Mouse (Mus musculus): ENCODE measurements around the gene Dock1. TPM values are rescaled to one million over a fixed set of nuclear protein-coding genes. Genes with fewer than 3 reads are reported as not detected.

Gene Dock1
- polyA plus RNA-seq, 1 experiment from 2014 or later: 5.9 TPM

DNA sequence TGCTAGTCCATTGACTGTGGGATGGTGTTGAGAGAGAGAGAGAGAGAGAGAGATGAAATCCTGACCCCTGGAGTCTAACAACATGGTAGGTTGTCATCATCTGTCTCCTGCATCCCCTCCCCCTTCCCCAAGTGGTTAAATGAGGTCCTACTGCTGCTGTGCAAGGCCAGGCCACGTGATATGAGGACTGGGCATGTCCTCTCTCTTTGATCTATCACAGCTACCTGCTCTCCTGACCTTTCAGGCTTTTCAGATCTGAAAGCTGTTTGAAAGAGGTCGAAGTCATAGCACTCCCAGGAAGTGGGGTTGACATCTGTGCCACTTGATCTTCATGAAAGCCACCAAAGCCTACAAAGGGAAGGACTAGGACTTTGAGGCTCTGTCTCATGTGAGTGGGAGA, 365.2 kb downstream of the Dock1 start:
- no peaks in the 10 kb centered on the region for H3K27me3 ChIP-seq (ENCODE audit: control insufficient read depth, insufficient read depth, low read length)
- ATAC-seq (ENCODE audit: low read depth): no peak
- no peak overlapping the region for H3K4me3 ChIP-seq (ENCODE audit: low read depth, low read length)
- H3K36me3 ChIP-seq (ENCODE audit: control insufficient read depth, insufficient read depth, low read length): no peaks in the 10 kb centered on the region
- H3K4me2 ChIP-seq (ENCODE audit: low read depth, low read length): no peak overlapping the region
- no peak overlapping the region for H3K9ac ChIP-seq (replicated peaks; ENCODE audit: low read depth, low read length)
- WGBS: 68% methylated on average over 2 of the region's 2 CpGs
- no peaks in the 10 kb centered on the region for H3K9me3 ChIP-seq (ENCODE audit: control insufficient read depth, low read length)
- H3K27ac ChIP-seq (ENCODE audit: low read depth, low read length): no peak overlapping the region
- peaks cover 4% of the 10 kb centered on the region; the same call in 1 of the 2 replicates for H3K4me1 ChIP-seq (ENCODE audit: control insufficient read depth, insufficient read depth, low read length)

DNA sequence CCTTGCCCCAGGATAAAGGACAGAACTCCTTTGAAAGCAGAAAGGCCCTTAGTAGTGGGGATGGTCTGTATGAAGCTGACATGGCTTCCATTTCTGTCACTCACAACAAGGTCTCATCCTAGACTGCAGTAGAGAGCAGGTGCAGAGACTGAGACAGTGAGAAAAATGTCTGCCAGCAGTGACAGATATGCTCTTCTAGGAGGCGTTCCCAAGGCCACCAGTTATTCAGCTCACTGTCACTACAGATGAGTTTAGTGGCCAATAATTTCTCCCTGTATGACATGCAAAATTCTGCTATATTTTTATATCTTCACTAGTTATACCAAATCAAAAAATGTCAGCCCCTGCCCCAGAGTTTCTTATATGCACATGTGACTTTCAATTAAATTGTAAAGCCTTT, 368.5 kb downstream of the Dock1 start:
- Histone ChIP-seq H3K27me3 (ENCODE audit: control insufficient read depth, insufficient read depth, low read length) (no peaks in the 10 kb centered on the region), H3K27ac (ENCODE audit: low read depth, low read length) (no peak overlapping the region), H3K4me2 (ENCODE audit: low read depth, low read length) (no peak overlapping the region), H3K9me3 (ENCODE audit: control insufficient read depth, low read length) (no peaks in the 10 kb centered on the region), H3K4me3 (ENCODE audit: low read depth, low read length) (no peak overlapping the region), H3K4me1 (ENCODE audit: control insufficient read depth, insufficient read depth, low read length) (peaks cover 4% of the 10 kb centered on the region; the same call in 1 of the 2 replicates), H3K9ac (replicated peaks; ENCODE audit: low read depth, low read length) (no peak overlapping the region), H3K36me3 (ENCODE audit: control insufficient read depth, insufficient read depth, low read length) (no peaks in the 10 kb centered on the region)
- no peak for ATAC-seq (ENCODE audit: low read depth)
- WGBS: 88% methylated on average over 1 of the region's 1 CpGs

DNA sequence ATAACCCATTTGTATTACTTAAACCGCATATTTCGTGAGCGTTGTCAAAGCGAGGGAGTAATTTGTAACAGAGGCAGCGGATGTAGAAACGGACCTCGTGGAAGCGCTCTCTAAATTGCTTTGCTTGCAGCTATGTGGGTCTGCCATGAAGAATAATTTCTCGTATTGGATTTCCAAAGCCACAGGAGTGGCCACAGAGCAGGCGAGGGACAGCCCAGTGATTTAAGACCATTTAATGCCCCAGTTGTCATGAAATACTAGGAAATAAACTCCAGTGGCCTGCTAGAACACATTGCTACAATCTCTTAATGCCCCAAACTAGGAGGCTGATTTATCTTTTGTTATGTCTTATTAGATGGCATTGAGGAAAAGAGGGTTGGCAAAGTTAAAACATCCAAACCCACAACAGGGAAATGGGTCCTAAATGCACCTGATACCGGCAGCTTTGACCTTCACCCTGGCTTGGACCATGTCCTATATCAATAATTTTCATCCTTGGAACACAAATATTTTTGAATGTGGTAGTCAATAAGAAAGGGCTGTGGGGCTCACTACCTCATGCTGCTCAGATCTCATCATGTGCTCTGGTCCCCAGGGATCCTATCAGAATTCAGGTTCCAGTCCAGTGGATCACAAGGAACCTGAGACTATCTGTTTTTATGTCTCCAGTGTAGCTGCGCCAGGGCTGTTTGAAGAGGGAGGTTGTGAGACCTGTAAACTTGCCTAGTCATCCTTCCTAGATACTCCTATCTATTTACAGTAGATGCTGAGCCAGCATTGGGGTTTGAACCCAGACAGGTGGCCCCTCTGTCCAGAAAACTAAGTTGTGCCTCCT, 373.7 kb downstream of the Dock1 start:
- no peaks in the 10 kb centered on the region for H3K4me1 ChIP-seq (ENCODE audit: control insufficient read depth, insufficient read depth, low read length)
- H3K9ac ChIP-seq (replicated peaks; ENCODE audit: low read depth, low read length): no peak overlapping the region
- H3K27ac ChIP-seq (ENCODE audit: low read depth, low read length): no peak overlapping the region
- no peaks in the 10 kb centered on the region for H3K27me3 ChIP-seq (ENCODE audit: control insufficient read depth, insufficient read depth, low read length)
- no peak overlapping the region for H3K4me2 ChIP-seq (ENCODE audit: low read depth, low read length)
- H3K4me3 ChIP-seq (ENCODE audit: low read depth, low read length): no peak overlapping the region
- no peaks in the 10 kb centered on the region for H3K36me3 ChIP-seq (ENCODE audit: control insufficient read depth, insufficient read depth, low read length)
- no peaks in the 10 kb centered on the region for H3K9me3 ChIP-seq (ENCODE audit: control insufficient read depth, low read length)
- 68% methylated on average over 12 of the region's 12 CpGs for WGBS
- ATAC-seq (ENCODE audit: low read depth): no peak

DNA sequence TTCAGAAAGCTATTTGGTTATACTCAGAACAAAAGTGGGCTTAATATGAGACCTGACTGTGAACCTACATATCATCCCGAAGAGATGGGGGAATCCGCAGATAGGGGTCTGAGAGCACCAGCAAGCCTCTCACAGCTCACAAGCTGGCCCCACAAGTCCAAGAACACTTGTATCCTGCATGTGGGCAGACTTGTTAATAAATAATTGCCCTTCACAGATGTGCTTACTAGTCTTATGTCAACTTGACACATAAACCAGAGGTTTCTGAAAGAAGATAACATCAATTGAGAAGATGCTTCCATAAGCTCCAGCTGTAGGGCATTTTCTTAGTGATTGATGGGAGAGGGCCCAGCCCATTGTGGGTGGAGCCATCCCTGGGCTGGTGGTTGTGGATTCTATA, 379.0 kb downstream of the Dock1 start:
- ATAC-seq (ENCODE audit: low read depth): no peak
- H3K9me3 ChIP-seq (ENCODE audit: control insufficient read depth, low read length): no peaks in the 10 kb centered on the region
- no peaks in the 10 kb centered on the region for H3K4me1 ChIP-seq (ENCODE audit: control insufficient read depth, insufficient read depth, low read length)
- WGBS: 87% methylated on average over 2 of the region's 2 CpGs
- no peak overlapping the region for H3K4me3 ChIP-seq (ENCODE audit: low read depth, low read length)
- no peak overlapping the region for H3K4me2 ChIP-seq (ENCODE audit: low read depth, low read length)
- no peaks in the 10 kb centered on the region for H3K27me3 ChIP-seq (ENCODE audit: control insufficient read depth, insufficient read depth, low read length)
- H3K27ac ChIP-seq (ENCODE audit: low read depth, low read length): no peak overlapping the region
- H3K9ac ChIP-seq (replicated peaks; ENCODE audit: low read depth, low read length): no peak overlapping the region
- no peaks in the 10 kb centered on the region for H3K36me3 ChIP-seq (ENCODE audit: control insufficient read depth, insufficient read depth, low read length)

DNA sequence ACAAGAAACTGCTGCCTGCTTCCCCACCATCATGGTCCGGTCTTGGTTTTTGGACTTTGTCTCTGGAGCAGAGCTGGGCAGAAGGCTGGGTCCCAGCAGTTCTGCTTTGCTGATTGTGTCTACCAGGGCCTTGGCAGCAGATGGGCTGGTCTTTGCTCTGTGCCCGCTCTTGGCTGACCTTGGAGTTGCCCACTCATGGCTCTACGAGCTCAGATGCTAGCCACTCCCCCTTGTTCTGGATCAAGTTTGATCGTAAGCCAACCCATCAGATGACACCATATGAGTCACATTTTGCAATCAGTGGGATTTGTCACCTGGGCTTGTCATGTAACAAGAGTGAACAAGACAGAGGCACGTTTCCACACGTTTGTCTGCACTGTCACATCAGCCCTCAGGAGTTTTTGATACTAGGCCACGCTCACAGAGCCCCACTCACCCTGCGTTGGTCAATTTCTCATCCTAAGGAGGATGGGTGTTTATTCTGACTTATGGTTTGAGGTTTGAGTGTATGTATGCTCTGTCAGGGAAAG, 382.8 kb downstream of the Dock1 start:
- H3K36me3 ChIP-seq (ENCODE audit: control insufficient read depth, insufficient read depth, low read length): no peaks in the 10 kb centered on the region
- H3K4me2 ChIP-seq (ENCODE audit: low read depth, low read length): no peak overlapping the region
- no peak for ATAC-seq (ENCODE audit: low read depth)
- H3K4me3 ChIP-seq (ENCODE audit: low read depth, low read length): no peak overlapping the region
- H3K9me3 ChIP-seq (ENCODE audit: control insufficient read depth, low read length): no peaks in the 10 kb centered on the region
- H3K27me3 ChIP-seq (ENCODE audit: control insufficient read depth, insufficient read depth, low read length): no peaks in the 10 kb centered on the region
- H3K4me1 ChIP-seq (ENCODE audit: control insufficient read depth, insufficient read depth, low read length): no peaks in the 10 kb centered on the region
- no peak overlapping the region for H3K9ac ChIP-seq (replicated peaks; ENCODE audit: low read depth, low read length)
- 92% methylated on average over 8 of the region's 8 CpGs for WGBS
- no peak overlapping the region for H3K27ac ChIP-seq (ENCODE audit: low read depth, low read length)

DNA sequence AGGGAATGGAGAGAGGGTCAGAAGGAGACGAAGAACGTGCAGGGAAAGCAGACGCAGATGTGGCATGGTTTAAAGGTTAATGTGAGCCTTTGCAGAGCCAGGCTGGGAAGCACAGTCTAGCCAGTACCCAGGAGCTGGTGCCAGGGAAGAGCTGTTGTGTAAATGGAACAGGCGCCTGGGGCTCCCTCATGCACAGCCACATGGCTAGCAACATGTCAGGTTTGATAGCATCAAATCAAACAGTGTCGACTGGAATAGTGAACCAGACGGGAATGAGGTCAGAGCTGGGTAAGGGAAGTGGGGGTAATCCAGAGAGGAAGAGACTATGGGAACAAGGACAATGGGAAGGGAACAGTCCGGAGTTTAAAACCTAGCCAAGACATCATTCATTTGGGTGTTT, 384.2 kb downstream of the Dock1 start:
- Histone ChIP-seq H3K9me3 (ENCODE audit: control insufficient read depth, low read length) (no peaks in the 10 kb centered on the region), H3K4me1 (ENCODE audit: control insufficient read depth, insufficient read depth, low read length) (no peaks in the 10 kb centered on the region), H3K27ac (ENCODE audit: low read depth, low read length) (no peak overlapping the region), H3K4me2 (ENCODE audit: low read depth, low read length) (no peak overlapping the region), H3K4me3 (ENCODE audit: low read depth, low read length) (no peak overlapping the region), H3K36me3 (ENCODE audit: control insufficient read depth, insufficient read depth, low read length) (no peaks in the 10 kb centered on the region), H3K9ac (replicated peaks; ENCODE audit: low read depth, low read length) (no peak overlapping the region), H3K27me3 (ENCODE audit: control insufficient read depth, insufficient read depth, low read length) (no peaks in the 10 kb centered on the region)
- 88% methylated on average over 7 of the region's 7 CpGs for WGBS
- ATAC-seq (ENCODE audit: low read depth): no peak

DNA sequence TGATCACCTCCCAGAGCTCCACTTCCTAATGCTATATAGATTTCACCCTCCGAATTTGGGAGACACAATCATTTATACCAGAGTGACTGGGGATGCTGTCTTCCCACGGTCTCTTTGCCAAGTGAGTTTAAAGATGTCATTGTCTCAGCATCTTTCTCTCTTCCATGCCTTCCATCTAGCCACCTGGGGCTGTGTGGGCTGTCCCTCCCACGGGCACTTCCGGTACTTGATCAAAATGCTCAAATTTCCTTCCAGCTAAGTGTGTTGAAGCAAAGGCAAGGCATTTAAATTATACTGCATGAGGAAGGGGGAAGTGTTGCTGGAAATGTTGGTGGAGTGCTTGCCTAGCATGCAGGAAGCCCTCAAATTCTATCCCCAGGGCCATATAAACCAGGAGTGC, 388.6 kb downstream of the Dock1 start:
- H3K27me3 ChIP-seq (ENCODE audit: control insufficient read depth, insufficient read depth, low read length): no peaks in the 10 kb centered on the region
- WGBS: 86% methylated on average over 4 of the region's 4 CpGs
- no peak overlapping the region for H3K27ac ChIP-seq (ENCODE audit: low read depth, low read length)
- H3K4me1 ChIP-seq (ENCODE audit: control insufficient read depth, insufficient read depth, low read length): no peaks in the 10 kb centered on the region
- H3K36me3 ChIP-seq (ENCODE audit: control insufficient read depth, insufficient read depth, low read length): no peaks in the 10 kb centered on the region
- ATAC-seq (ENCODE audit: low read depth): no peak
- no peak overlapping the region for H3K4me3 ChIP-seq (ENCODE audit: low read depth, low read length)
- H3K4me2 ChIP-seq (ENCODE audit: low read depth, low read length): no peak overlapping the region
- no peak overlapping the region for H3K9ac ChIP-seq (replicated peaks; ENCODE audit: low read depth, low read length)
- H3K9me3 ChIP-seq (ENCODE audit: control insufficient read depth, low read length): no peaks in the 10 kb centered on the region

DNA sequence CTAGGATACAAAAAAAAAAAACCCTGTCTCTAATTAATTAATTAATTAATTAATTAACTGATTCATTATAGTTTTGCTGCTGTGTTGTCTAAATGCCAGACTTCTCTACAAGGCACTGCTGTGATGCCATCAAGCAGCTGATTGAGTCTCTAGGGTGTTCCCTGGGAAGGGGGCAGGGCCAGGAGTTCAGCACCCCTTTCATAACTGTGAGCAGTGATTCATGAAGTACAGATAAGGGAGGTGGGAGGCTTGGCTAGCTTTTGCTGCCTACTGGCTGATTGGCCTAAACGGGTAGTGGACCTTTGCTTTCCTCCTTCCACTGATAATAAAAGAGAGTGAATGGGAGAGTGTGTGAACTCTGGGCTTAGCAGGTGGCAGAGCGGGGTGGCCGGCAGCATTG, 389.1 kb downstream of the Dock1 start:
- Histone ChIP-seq H3K4me3 (ENCODE audit: low read depth, low read length) (no peak overlapping the region), H3K27me3 (ENCODE audit: control insufficient read depth, insufficient read depth, low read length) (no peaks in the 10 kb centered on the region), H3K27ac (ENCODE audit: low read depth, low read length) (no peak overlapping the region), H3K4me1 (ENCODE audit: control insufficient read depth, insufficient read depth, low read length) (no peaks in the 10 kb centered on the region), H3K9ac (replicated peaks; ENCODE audit: low read depth, low read length) (no peak overlapping the region), H3K9me3 (ENCODE audit: control insufficient read depth, low read length) (no peaks in the 10 kb centered on the region), H3K36me3 (ENCODE audit: control insufficient read depth, insufficient read depth, low read length) (no peaks in the 10 kb centered on the region), H3K4me2 (ENCODE audit: low read depth, low read length) (no peak overlapping the region)
- WGBS: 87% methylated on average over 3 of the region's 3 CpGs
- ATAC-seq (ENCODE audit: low read depth): no peak

DNA sequence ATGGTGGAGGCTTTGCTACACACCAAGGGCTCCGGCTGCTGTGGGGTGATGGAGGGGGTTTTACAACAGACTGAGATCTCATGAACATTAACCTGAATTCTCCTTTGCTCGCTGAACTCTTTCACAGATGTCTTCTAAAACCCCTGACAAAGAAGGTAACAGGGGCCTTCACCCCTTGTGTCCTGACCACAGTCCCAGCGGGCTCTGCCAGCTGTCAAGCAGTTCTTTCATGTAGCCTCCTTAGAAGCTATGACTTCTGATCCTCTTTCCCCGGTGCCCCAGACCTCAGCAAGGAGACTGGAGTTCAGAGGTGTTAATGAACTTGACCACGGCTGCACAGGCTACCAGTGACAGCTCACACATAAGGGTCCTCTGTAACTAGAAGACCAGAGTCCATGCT, 393.4 kb downstream of the Dock1 start:
- WGBS: 91% methylated on average over 5 of the region's 5 CpGs
- no peak overlapping the region for H3K4me3 ChIP-seq (ENCODE audit: low read depth, low read length)
- no peaks in the 10 kb centered on the region for H3K36me3 ChIP-seq (ENCODE audit: control insufficient read depth, insufficient read depth, low read length)
- no peak overlapping the region for H3K9ac ChIP-seq (replicated peaks; ENCODE audit: low read depth, low read length)
- H3K9me3 ChIP-seq (ENCODE audit: control insufficient read depth, low read length): no peaks in the 10 kb centered on the region
- no peaks in the 10 kb centered on the region for H3K4me1 ChIP-seq (ENCODE audit: control insufficient read depth, insufficient read depth, low read length)
- no peak for ATAC-seq (ENCODE audit: low read depth)
- H3K4me2 ChIP-seq (ENCODE audit: low read depth, low read length): no peak overlapping the region
- no peak overlapping the region for H3K27ac ChIP-seq (ENCODE audit: low read depth, low read length)
- H3K27me3 ChIP-seq (ENCODE audit: control insufficient read depth, insufficient read depth, low read length): no peaks in the 10 kb centered on the region

Data from neural tube, embryonic 14.5 days (tissue).